Mouse (Mus musculus) heart, embryonic 16.5 days (tissue): ENCODE measurements around the gene Rsu1. TPM values are rescaled to one million over a fixed set of nuclear protein-coding genes. Genes with fewer than 3 reads are reported as not detected.

Experiments used
- ATAC-seq: fragments of 200-750 bp; cut with Nextera tagmentation; replicated peaks from 2 replicates; pipeline ENCODE4 v1.8.0; 2017; ENCODE audit warnings: moderate number of reproducible peaks; ENCODE audit not compliant: insufficient read depth, low FRiP score; ENCODE audit errors: extremely low read depth
- H3K27ac ChIP-seq: fragments of 300-500 bp; sonication (generic); 2 replicates; pipeline ENCODE4 v1.5.1; 2014; ENCODE audit warnings: mild to moderate bottlenecking, low read length, control low read depth, moderate library complexity
- H3K27me3 ChIP-seq: fragments of 300-500 bp; sonication (generic); 2 replicates; pipeline ENCODE4 v1.6.1; 2014; ENCODE audit warnings: low read length, mixed read lengths; ENCODE audit not compliant: control insufficient read depth, insufficient read depth
- H3K36me3 ChIP-seq: fragments of 300-500 bp; sonication (generic); 2 replicates; pipeline ENCODE4 v1.6.1; 2014; ENCODE audit not compliant: control insufficient read depth, insufficient read depth
- H3K4me1 ChIP-seq: fragments of 300-500 bp; sonication (generic); 2 replicates; pipeline ENCODE4 v1.6.1; 2014; ENCODE audit warnings: low read length, mixed read lengths; ENCODE audit not compliant: control insufficient read depth, insufficient read depth
- H3K4me2 ChIP-seq: fragments of 300-500 bp; sonication (generic); 2 replicates; pipeline ENCODE4 v1.6.1; 2014; ENCODE audit warnings: low read depth, mild to moderate bottlenecking, control low read depth, low read length
- H3K4me3 ChIP-seq: fragments of 300-500 bp; sonication (generic); 2 replicates; pipeline ENCODE4 v1.5.1; 2014; ENCODE audit warnings: mild to moderate bottlenecking, control low read depth, low read length
- H3K9ac ChIP-seq: fragments of 300-500 bp; sonication (generic); 2 replicates; pipeline ENCODE4 v1.6.1; 2014; ENCODE audit warnings: low read length, control low read depth
- H3K9me3 ChIP-seq: fragments of 300-500 bp; sonication (generic); replicated peaks from 2 replicates; pipeline ENCODE4 v1.6.1; 2016; ENCODE audit warnings: low read length; ENCODE audit not compliant: control insufficient read depth
- WGBS: fragments of 180-500 bp; shearing (Covaris S2); extraction: QIAGEN DNeasy Blood & Tissue Kit; methylation state at CpG from one replicate; pipeline ENCODE4 v1.1.7; 2014; 5-methylcytosine and 5-hydroxymethylcytosine counted together
- polyA plus RNA-seq: library from polyadenylated mRNA; unstranded; fragments of >200 nt; fragmentation: Nextera tagmentation; extraction: Ambion mirVana; gene quantifications from 2 replicates; pipeline ENCODE4 v1.2.1, GENCODE M21; 2015

Gene Rsu1
- polyA plus RNA-seq, 1 experiment from 2014 or later, result 138 TPM

GRCm38 (mm10) chr2:13161717-13162116, 109.5 kb downstream of the Rsu1 start:
- Histone ChIP-seq H3K36me3 (peaks cover 9% of the 10 kb centered on the region), H3K27me3 (no peaks in the 10 kb centered on the region), H3K9ac (no peak overlapping the region), H3K27ac (no peak overlapping the region), H3K4me2 (no peak overlapping the region), H3K4me3 (no peak overlapping the region), H3K4me1 (no peaks in the 10 kb centered on the region), H3K9me3 (no peaks in the 10 kb centered on the region)
- ATAC-seq, result no peak
- WGBS, result 69% methylated on average over 2 of the region's 2 CpGs

DNA sequence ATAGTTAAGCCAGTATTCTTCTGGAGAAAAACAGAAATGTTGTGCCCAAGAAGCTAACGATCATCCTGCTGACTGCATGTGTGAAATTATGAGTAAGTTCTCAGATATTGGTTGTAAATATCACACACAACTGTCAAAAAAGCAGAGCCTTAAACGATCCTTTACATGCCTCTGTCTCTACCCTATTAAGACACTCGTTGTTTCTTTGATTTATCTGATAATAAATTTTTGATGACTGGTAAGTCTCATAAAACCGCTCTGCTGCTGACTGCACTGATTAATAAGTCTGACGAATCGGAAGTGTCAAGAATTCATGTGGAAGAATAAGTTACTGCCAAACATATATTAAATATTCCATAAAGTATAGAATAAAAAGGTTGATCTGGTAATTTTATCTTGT, 126.0 kb downstream of the Rsu1 start:
- H3K27me3 ChIP-seq, result no peaks in the 10 kb centered on the region
- no peaks in the 10 kb centered on the region for H3K9me3 ChIP-seq
- no peak overlapping the region for H3K4me2 ChIP-seq
- peaks cover 6% of the 10 kb centered on the region for H3K4me1 ChIP-seq
- 0 out of 2 replicates have a peak, but pooled peaks cover 4% of the 10 kb centered on the region for H3K36me3 ChIP-seq
- WGBS, result 91% methylated on average over 6 of the region's 6 CpGs
- H3K27ac ChIP-seq, result no peak overlapping the region
- ATAC-seq, result no peak
- H3K9ac ChIP-seq, result no peak overlapping the region
- no peak overlapping the region for H3K4me3 ChIP-seq

GRCm38 (mm10) chr2:13134890-13135289, 136.3 kb downstream of the Rsu1 start:
- 79% methylated on average over 2 of the region's 2 CpGs for WGBS
- no peaks in the 10 kb centered on the region for H3K36me3 ChIP-seq
- H3K27ac ChIP-seq, result no peak overlapping the region
- H3K9ac ChIP-seq, result no peak overlapping the region
- H3K4me3 ChIP-seq, result no peak overlapping the region
- ATAC-seq, result no peak
- no peaks in the 10 kb centered on the region for H3K9me3 ChIP-seq
- H3K4me2 ChIP-seq, result no peak overlapping the region
- H3K27me3 ChIP-seq, result no peaks in the 10 kb centered on the region
- peaks cover 2% of the 10 kb centered on the region; the same call in 1 of the 2 replicates for H3K4me1 ChIP-seq

GRCm38 (mm10) chr2:13132841-13133240, 138.4 kb downstream of the Rsu1 start:
- Histone ChIP-seq H3K4me3 (no peak overlapping the region), H3K4me2 (no peak overlapping the region), H3K27me3 (no peaks in the 10 kb centered on the region), H3K27ac (no peak overlapping the region), H3K9ac (no peak overlapping the region), H3K4me1 (no peaks in the 10 kb centered on the region), H3K36me3 (no peaks in the 10 kb centered on the region), H3K9me3 (no peaks in the 10 kb centered on the region)
- 88% methylated on average over 8 of the region's 8 CpGs for WGBS
- ATAC-seq, result no peak

DNA sequence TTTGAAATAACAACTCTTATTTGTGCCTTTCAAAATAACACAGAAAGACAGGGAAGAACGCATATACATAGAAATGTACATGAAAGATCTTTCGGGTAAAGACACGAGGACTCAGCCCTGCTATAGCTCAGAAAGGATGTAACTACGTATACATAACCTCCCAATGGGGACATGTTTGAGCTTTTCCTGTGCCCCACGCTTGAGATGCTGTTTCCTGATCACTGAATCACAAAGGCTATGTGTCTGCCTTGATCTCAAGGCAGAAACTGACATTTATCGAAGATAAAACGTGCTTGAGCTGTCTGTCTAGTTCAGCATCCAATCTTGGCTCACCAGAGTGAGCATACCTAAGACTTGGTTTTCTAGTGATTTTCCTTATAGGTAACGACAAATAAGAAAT, 138.8 kb downstream of the Rsu1 start:
- Histone ChIP-seq H3K4me1 (no peaks in the 10 kb centered on the region), H3K9ac (no peak overlapping the region), H3K4me2 (no peak overlapping the region), H3K4me3 (no peak overlapping the region), H3K36me3 (no peaks in the 10 kb centered on the region), H3K27me3 (no peaks in the 10 kb centered on the region), H3K9me3 (no peaks in the 10 kb centered on the region), H3K27ac (no peak overlapping the region)
- ATAC-seq, result no peak
- WGBS, result 81% methylated on average over 8 of the region's 8 CpGs

DNA sequence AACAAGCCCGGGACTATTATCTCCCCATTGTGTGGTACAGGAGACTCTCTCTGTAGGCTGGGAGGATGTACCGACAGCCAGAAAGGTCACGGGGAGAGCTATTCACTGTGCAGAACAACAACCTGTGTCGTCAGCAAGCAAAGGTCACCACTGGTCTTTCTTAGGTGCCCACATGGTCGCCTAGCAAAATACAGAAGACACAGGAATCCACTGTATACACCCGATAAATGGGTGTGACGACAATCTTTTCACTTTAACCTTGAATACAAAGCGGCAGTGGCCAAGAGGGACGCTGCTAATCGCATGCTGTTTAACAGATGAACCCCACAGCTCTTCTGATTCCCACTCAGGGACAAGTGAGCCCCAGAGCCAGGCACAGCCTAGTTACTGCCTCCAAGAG, 141.4 kb downstream of the Rsu1 start:
- Histone ChIP-seq H3K9ac (no peak overlapping the region), H3K4me3 (no peak overlapping the region), H3K4me1 (no peaks in the 10 kb centered on the region), H3K9me3 (no peaks in the 10 kb centered on the region), H3K27me3 (no peaks in the 10 kb centered on the region), H3K27ac (no peak overlapping the region), H3K4me2 (no peak overlapping the region), H3K36me3 (no peaks in the 10 kb centered on the region)
- 77% methylated on average over 10 of the region's 10 CpGs for WGBS
- no peak for ATAC-seq

DNA sequence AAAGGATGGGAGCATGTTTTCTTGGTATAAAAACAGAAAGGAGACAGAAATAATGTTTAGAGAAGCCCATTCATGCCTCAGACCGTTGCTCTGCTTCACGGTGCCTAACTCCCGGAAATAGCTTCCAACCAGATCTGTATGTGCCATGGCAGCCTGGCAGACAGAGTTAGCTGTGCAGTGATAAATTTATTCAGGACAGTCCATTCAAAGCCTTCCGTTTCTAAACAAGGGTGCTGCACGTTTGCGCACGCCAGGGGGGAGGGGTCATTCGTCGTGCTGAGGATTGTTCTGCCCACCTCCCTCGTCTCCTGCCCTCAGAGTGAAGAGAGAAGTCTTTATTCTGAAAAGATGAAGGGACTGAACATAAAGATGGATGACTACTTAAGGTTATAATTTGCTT, 141.9 kb downstream of the Rsu1 start:
- no peak overlapping the region for H3K9ac ChIP-seq
- no peak overlapping the region for H3K4me3 ChIP-seq
- no peak overlapping the region for H3K4me2 ChIP-seq
- no peaks in the 10 kb centered on the region for H3K27me3 ChIP-seq
- no peaks in the 10 kb centered on the region for H3K4me1 ChIP-seq
- H3K27ac ChIP-seq, result no peak overlapping the region
- no peaks in the 10 kb centered on the region for H3K9me3 ChIP-seq
- no peak for ATAC-seq
- no peaks in the 10 kb centered on the region for H3K36me3 ChIP-seq
- 67% methylated on average over 10 of the region's 10 CpGs for WGBS

GRCm38 (mm10) chr2:13120461-13120860, 150.8 kb downstream of the Rsu1 start:
- no peak overlapping the region for H3K4me2 ChIP-seq
- H3K4me3 ChIP-seq, result no peak overlapping the region
- H3K4me1 ChIP-seq, result peaks cover 1% of the 10 kb centered on the region
- no peaks in the 10 kb centered on the region for H3K9me3 ChIP-seq
- no peaks in the 10 kb centered on the region for H3K27me3 ChIP-seq
- H3K36me3 ChIP-seq, result no peaks in the 10 kb centered on the region
- 87% methylated on average over 5 of the region's 5 CpGs for WGBS
- ATAC-seq, result no peak
- no peak overlapping the region for H3K9ac ChIP-seq
- no peak overlapping the region for H3K27ac ChIP-seq

- 81% methylated on average over 4 of the region's 4 CpGs for WGBS
- H3K36me3 ChIP-seq, result no peaks in the 10 kb centered on the region; the same call in 1 of the 2 replicates
- ATAC-seq, result no peak
- no peaks in the 10 kb centered on the region for H3K9me3 ChIP-seq
- no peak overlapping the region for H3K27ac ChIP-seq
- H3K4me2 ChIP-seq, result no peak overlapping the region
- no peak overlapping the region for H3K4me3 ChIP-seq
- peaks cover 3% of the 10 kb centered on the region for H3K4me1 ChIP-seq
- no peak overlapping the region for H3K9ac ChIP-seq
- H3K27me3 ChIP-seq, result no peaks in the 10 kb centered on the region
Measured at GRCm38 (mm10) chr2:13117896-13118295, 153.3 kb downstream of the Rsu1 start.

DNA sequence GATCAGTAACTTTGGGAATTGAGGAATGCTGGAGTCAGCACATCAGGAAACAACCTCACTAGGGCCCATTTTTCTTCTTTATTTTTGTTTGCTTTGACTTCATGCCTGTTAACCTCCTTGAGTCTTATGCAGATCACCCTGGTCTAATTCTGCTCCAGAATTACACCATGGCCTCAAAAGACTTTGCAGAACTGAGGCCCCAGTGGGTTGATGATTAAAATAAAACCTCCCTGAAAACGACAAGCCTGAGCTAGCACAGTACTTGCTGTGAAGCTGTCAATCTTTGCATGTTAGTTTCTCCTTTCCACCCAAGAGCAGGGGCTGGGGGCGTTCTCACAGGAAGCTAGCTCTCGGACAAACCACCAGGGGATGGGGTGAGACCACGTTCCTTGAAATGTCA, 164.7 kb downstream of the Rsu1 start:
- no peaks in the 10 kb centered on the region for H3K4me1 ChIP-seq
- no peaks in the 10 kb centered on the region for H3K27me3 ChIP-seq
- H3K36me3 ChIP-seq, result no peaks in the 10 kb centered on the region
- H3K9ac ChIP-seq, result no peak overlapping the region
- ATAC-seq, result no peak
- H3K9me3 ChIP-seq, result no peaks in the 10 kb centered on the region
- H3K4me3 ChIP-seq, result no peak overlapping the region
- H3K27ac ChIP-seq, result no peak overlapping the region
- no peak overlapping the region for H3K4me2 ChIP-seq
- 40% methylated on average over 4 of the region's 4 CpGs for WGBS
